Mouse (Mus musculus) myocyte (in vitro differentiated cells): ENCODE results near the gene Fkbp6. TPM values are rescaled to one million over a fixed set of nuclear protein-coding genes. Genes with fewer than 3 reads are reported as not detected.

Source experiments
- H3K27me3 ChIP-seq: one replicate; pipeline ENCODE4 v1.6.1; 2011; ENCODE audit not compliant: control insufficient read depth, insufficient read depth, insufficient read length
- H3K36me3 ChIP-seq: one replicate; pipeline ENCODE4 v1.6.1; 2011; ENCODE audit not compliant: control insufficient read depth, insufficient read depth
- H3K4me2 ChIP-seq: one replicate; pipeline ENCODE4 v1.6.1; 2011; ENCODE audit warnings: low read depth, control low read depth
- H3K4me3 ChIP-seq: one replicate; pipeline ENCODE4 v1.5.1; 2011; ENCODE audit warnings: mild to moderate bottlenecking, control low read depth, moderate library complexity
- H3K79me2 ChIP-seq: one replicate; pipeline ENCODE4 v1.6.1; 2011; ENCODE audit not compliant: control insufficient read depth, insufficient read depth
- H3ac ChIP-seq: one replicate; pipeline ENCODE4 v1.6.1; 2011; ENCODE audit not compliant: control insufficient read depth, insufficient read length
- CEBPB ChIP-seq: IDR thresholded peaks from 2 replicates; pipeline ENCODE4 v1.6.1; 2011; ENCODE audit warnings: mild to moderate bottlenecking, moderate library complexity; ENCODE audit not compliant: poor library complexity, insufficient read depth, severe bottlenecking
- E2F4 ChIP-seq: IDR thresholded peaks from one replicate; pipeline ENCODE4 v1.6.1; 2011; ENCODE audit warnings: mild to moderate bottlenecking, control low read depth, moderate library complexity; ENCODE audit not compliant: insufficient read depth
- MAX ChIP-seq: IDR thresholded peaks from one replicate; pipeline ENCODE4 v1.6.1; 2011; ENCODE audit warnings: low read depth, mild to moderate bottlenecking, control low read depth
- MYOD1 ChIP-seq, 3 experiments: IDR thresholded peaks; one replicate each; pipeline ENCODE4 v1.6.1; 2011; ENCODE audit warnings: control low read depth in 2 of 3, low read depth in 2 of 3, mild to moderate bottlenecking in 2 of 3, moderate library complexity in 1 of 3; ENCODE audit not compliant: insufficient read length in 2 of 3, control insufficient read depth in 1 of 3
- MYOG ChIP-seq, 3 experiments: IDR thresholded peaks; one replicate each; pipeline ENCODE4 v1.6.1; 2011; ENCODE audit warnings: control low read depth in 2 of 3, low read depth in 2 of 3, mild to moderate bottlenecking in 2 of 3; ENCODE audit not compliant: insufficient read length in 2 of 3, control insufficient read depth in 1 of 3, insufficient read depth in 1 of 3
- POLR2A ChIP-seq: IDR thresholded peaks from one replicate; pipeline ENCODE4 v1.6.1; 2011; ENCODE audit warnings: low read depth, mild to moderate bottlenecking, control low read depth, moderate library complexity; ENCODE audit not compliant: insufficient read length
- POLR2AphosphoS2 ChIP-seq: IDR thresholded peaks from one replicate; pipeline ENCODE4 v1.6.1; 2011; ENCODE audit warnings: low read depth, control low read depth; ENCODE audit not compliant: insufficient read length
- REST ChIP-seq: IDR thresholded peaks from one replicate; pipeline ENCODE4 v1.6.1; 2011; ENCODE audit warnings: mild to moderate bottlenecking, control low read depth, moderate library complexity; ENCODE audit not compliant: insufficient read depth, insufficient read length
- SRF ChIP-seq: IDR thresholded peaks from one replicate; pipeline ENCODE4 v1.6.1; 2011; ENCODE audit warnings: low read depth; ENCODE audit not compliant: control insufficient read depth, insufficient read length
- TCF12 ChIP-seq: IDR thresholded peaks from one replicate; pipeline ENCODE4 v1.6.1; 2011; ENCODE audit warnings: mild to moderate bottlenecking, control low read depth; ENCODE audit not compliant: poor library complexity, insufficient read depth, severe bottlenecking
- TCF3 ChIP-seq: IDR thresholded peaks from one replicate; pipeline ENCODE4 v1.6.1; 2011; ENCODE audit warnings: low read depth, control low read depth; ENCODE audit not compliant: insufficient read length
- USF1 ChIP-seq: IDR thresholded peaks from one replicate; pipeline ENCODE4 v1.6.1; 2011; ENCODE audit warnings: low read depth, mild to moderate bottlenecking, control low read depth, moderate library complexity
- polyA plus RNA-seq: library from polyadenylated mRNA; unstranded; fragments of >200 nt; fragmentation: generic; extraction: Trizol; gene quantifications from one replicate; pipeline ENCODE4 v1.2.1, GENCODE M21; 2012; ENCODE audit warnings: missing spikeins

Fkbp6 gene
- polyA plus RNA-seq, 1 experiment: not detected

GRCm38 (mm10) chr5:135276597-135276996 lies 73.2 kb downstream of the Fkbp6 start:
- no peaks in the 10 kb centered on the region for H3K79me2 ChIP-seq
- TF ChIP-seq MYOG (IDR thresholded peaks at IDR 0.05; ENCODE audit: control insufficient read depth in 1 of 3, insufficient read depth in 1 of 3, insufficient read length in 2 of 3, low read depth in 2 of 3) (no peak), MAX (no peak), CEBPB (no peak), TCF3 (no peak), REST (no peak), TCF12 (no peak), SRF (no peak), POLR2A (no peak), MYOD1 (IDR thresholded peaks at IDR 0.05; ENCODE audit: control insufficient read depth in 1 of 3, insufficient read length in 2 of 3, low read depth in 2 of 3) (no peak), POLR2AphosphoS2 (no peak), USF1 (no peak), E2F4 (no peak)
- H3ac ChIP-seq: no peak overlapping the region
- H3K4me3 ChIP-seq: no peak overlapping the region
- H3K27me3 ChIP-seq: peaks cover 77% of the 10 kb centered on the region
- no peaks in the 10 kb centered on the region for H3K36me3 ChIP-seq
- no peak overlapping the region for H3K4me2 ChIP-seq

GRCm38 (mm10) chr5:135274663-135275396 lies 75.0 kb downstream of the Fkbp6 start:
- peak overlapping the region; percentile 24 for H3K4me2 ChIP-seq
- no peaks in the 10 kb centered on the region for H3K36me3 ChIP-seq
- no peak overlapping the region for H3ac ChIP-seq
- H3K79me2 ChIP-seq: no peaks in the 10 kb centered on the region
- H3K4me3 ChIP-seq: no peak overlapping the region
- TF ChIP-seq CEBPB (no peak), USF1 (no peak), MYOG (IDR thresholded peaks at IDR 0.05; ENCODE audit: control insufficient read depth in 1 of 3, insufficient read depth in 1 of 3, insufficient read length in 2 of 3, low read depth in 2 of 3) (no peak), E2F4 (no peak), POLR2AphosphoS2 (no peak), TCF3 (no peak), MAX (no peak), SRF (no peak), MYOD1 (IDR thresholded peaks at IDR 0.05; ENCODE audit: control insufficient read depth in 1 of 3, insufficient read length in 2 of 3, low read depth in 2 of 3) (no peak), TCF12 (no peak), POLR2A (no peak), REST (no peak)
- H3K27me3 ChIP-seq: peaks cover 72% of the 10 kb centered on the region

GRCm38 (mm10) chr5:135271563-135272165 lies 78.2 kb downstream of the Fkbp6 start:
- H3K4me2 ChIP-seq: no peak overlapping the region
- H3K4me3 ChIP-seq: no peak overlapping the region
- TF ChIP-seq TCF12: no peak
- TF ChIP-seq MYOD1 (IDR thresholded peaks at IDR 0.05; ENCODE audit: control insufficient read depth in 1 of 3, insufficient read length in 2 of 3, low read depth in 2 of 3): no peak
- no peak for TF ChIP-seq TCF3
- no peak for TF ChIP-seq SRF
- TF ChIP-seq CEBPB: no peak
- TF ChIP-seq REST: no peak
- TF ChIP-seq POLR2AphosphoS2: no peak
- no peak for TF ChIP-seq MYOG (IDR thresholded peaks at IDR 0.05; ENCODE audit: control insufficient read depth in 1 of 3, insufficient read depth in 1 of 3, insufficient read length in 2 of 3, low read depth in 2 of 3)
- TF ChIP-seq USF1: no peak
- no peak for TF ChIP-seq MAX
- no peak for TF ChIP-seq POLR2A
- TF ChIP-seq E2F4: no peak
- H3K27me3 ChIP-seq: peaks cover 56% of the 10 kb centered on the region
- no peak overlapping the region for H3ac ChIP-seq
- H3K36me3 ChIP-seq: no peaks in the 10 kb centered on the region
- H3K79me2 ChIP-seq: no peaks in the 10 kb centered on the region

- Histone ChIP-seq H3K27me3 (peaks cover 43% of the 10 kb centered on the region), H3K4me2 (no peak overlapping the region), H3K4me3 (no peak overlapping the region), H3ac (no peak overlapping the region), H3K36me3 (no peaks in the 10 kb centered on the region), H3K79me2 (no peaks in the 10 kb centered on the region)
- no peak for TF ChIP-seq CEBPB
Observed at GRCm38 (mm10) chr5:135270361-135270760, 79.5 kb downstream of the Fkbp6 start.

- no peak overlapping the region for H3K4me3 ChIP-seq
- TF ChIP-seq TCF12: no peak
- no peak for TF ChIP-seq SRF
- no peak for TF ChIP-seq MYOG (IDR thresholded peaks at IDR 0.05; ENCODE audit: control insufficient read depth in 1 of 3, insufficient read depth in 1 of 3, insufficient read length in 2 of 3, low read depth in 2 of 3)
- TF ChIP-seq E2F4: no peak
- no peak for TF ChIP-seq TCF3
- no peak for TF ChIP-seq MAX
- TF ChIP-seq CEBPB: no peak
- no peak for TF ChIP-seq POLR2A
- TF ChIP-seq MYOD1 (IDR thresholded peaks at IDR 0.05; ENCODE audit: control insufficient read depth in 1 of 3, insufficient read length in 2 of 3, low read depth in 2 of 3): no peak
- no peak for TF ChIP-seq REST
- TF ChIP-seq POLR2AphosphoS2: no peak
- no peak for TF ChIP-seq USF1
- no peaks in the 10 kb centered on the region for H3K79me2 ChIP-seq
- no peak overlapping the region for H3K4me2 ChIP-seq
- no peaks in the 10 kb centered on the region for H3K36me3 ChIP-seq
- peaks cover 35% of the 10 kb centered on the region for H3K27me3 ChIP-seq
- H3ac ChIP-seq: no peak overlapping the region
Observed at GRCm38 (mm10) chr5:135269451-135269850, 80.4 kb downstream of the Fkbp6 start.
